Mouse (Mus musculus) forebrain, embryonic 15.5 days (tissue): ENCODE measurements around the gene Cabp7. TPM values are rescaled to one million over a fixed set of nuclear protein-coding genes. Genes with fewer than 3 reads are reported as not detected.
"Not testable (repeated sequence)": the region's sequence is repeated elsewhere in the genome, so short reads cannot be mapped to it uniquely, and the experiment has no call there.

Experiments used
- ATAC-seq: fragments of 200-750 bp; cut with Nextera tagmentation; replicated peaks from 2 replicates; pipeline ENCODE4 v1.8.0; 2017; ENCODE audit warnings: mild to moderate bottlenecking, moderate TSS enrichment, moderate library complexity
- H3K27ac ChIP-seq: fragments of 300-500 bp; sonication (generic); replicated peaks from 2 replicates; pipeline ENCODE4 v1.5.1; 2015; ENCODE audit warnings: mild to moderate bottlenecking, inconsistent platforms
- H3K27me3 ChIP-seq: fragments of 300-500 bp; sonication (generic); 2 replicates; pipeline ENCODE4 v1.6.1; 2015; ENCODE audit warnings: inconsistent platforms
- H3K36me3 ChIP-seq: fragments of 300-500 bp; sonication (generic); 2 replicates; pipeline ENCODE4 v1.6.1; 2015; ENCODE audit warnings: mild to moderate bottlenecking, inconsistent platforms
- H3K4me1 ChIP-seq: fragments of 300-500 bp; sonication (generic); 2 replicates; pipeline ENCODE4 v1.6.1; 2015; ENCODE audit warnings: inconsistent platforms
- H3K4me2 ChIP-seq: fragments of 300-500 bp; sonication (generic); replicated peaks from 2 replicates; pipeline ENCODE4 v1.6.1; 2015; ENCODE audit warnings: mild to moderate bottlenecking, inconsistent platforms
- H3K4me3 ChIP-seq: fragments of 300-500 bp; sonication (generic); 2 replicates; pipeline ENCODE4 v1.5.1; 2015; ENCODE audit warnings: mild to moderate bottlenecking, inconsistent platforms
- H3K9ac ChIP-seq: fragments of 300-500 bp; sonication (generic); replicated peaks from 2 replicates; pipeline ENCODE4 v1.6.1; 2015; ENCODE audit warnings: mild to moderate bottlenecking, inconsistent platforms
- H3K9me3 ChIP-seq: fragments of 300-500 bp; sonication (generic); 2 replicates; pipeline ENCODE4 v1.6.1; 2016; ENCODE audit warnings: inconsistent platforms
- whole genome bisulfite sequencing: fragments of 180-500 bp; shearing (Covaris S2); methylation state at CpG from one replicate; pipeline ENCODE4 v1.1.7; 2015; ENCODE audit warnings: mixed read lengths; 5-methylcytosine and 5-hydroxymethylcytosine counted together
- polyA plus RNA-seq: library from polyadenylated mRNA; unstranded; fragments of >200 nt; fragmentation: Nextera tagmentation; extraction: Ambion mirVana; gene quantifications from 2 replicates; pipeline ENCODE4 v1.2.1, GENCODE M21; 2015

The Cabp7 gene
- polyA plus RNA-seq, 1 experiment from 2014 or later: 1.3 TPM

- no peak overlapping the region for H3K9ac ChIP-seq
- H3K36me3 ChIP-seq: peaks cover 13% of the 10 kb centered on the region
- peaks cover 19% of the 10 kb centered on the region for H3K4me1 ChIP-seq
- no peaks in the 10 kb centered on the region for H3K27me3 ChIP-seq
- H3K4me2 ChIP-seq: no peak overlapping the region
- H3K9me3 ChIP-seq: no peaks in the 10 kb centered on the region
- H3K27ac ChIP-seq: no peak overlapping the region
- no peak overlapping the region for H3K4me3 ChIP-seq
- no peak for ATAC-seq
- WGBS: 54% methylated on average over 11 of the region's 11 CpGs
These were observed 26.2 kb downstream of the Cabp7 start for GRCm38 (mm10) chr11:4720393-4720792.

DNA sequence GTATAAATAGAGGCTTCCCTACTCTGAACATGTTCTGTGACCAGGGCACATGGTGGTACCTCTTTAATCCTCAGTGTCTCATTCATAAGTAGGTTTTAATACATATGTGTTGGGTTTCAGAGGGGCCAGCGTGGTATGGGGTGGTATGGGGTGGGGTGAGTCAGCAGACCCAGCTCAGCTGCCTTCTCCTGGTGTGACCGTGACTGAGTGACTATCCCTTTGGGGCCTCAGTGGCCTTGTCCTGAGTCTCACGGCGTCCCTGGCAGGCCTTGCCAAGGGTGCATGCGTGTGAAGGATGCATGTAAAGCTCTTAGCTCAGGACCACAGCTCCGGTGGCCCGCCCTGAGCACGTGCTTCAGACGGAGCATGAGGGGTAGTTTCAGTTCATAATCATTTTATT, 26.6 kb downstream of the Cabp7 start:
- WGBS: 91% methylated on average over 9 of the region's 9 CpGs

GRCm38 (mm10) chr11:4718548-4718947, 28.0 kb downstream of the Cabp7 start:
- ATAC-seq: no peak
- Histone ChIP-seq H3K4me1 (peaks cover 19% of the 10 kb centered on the region), H3K27ac (no peak overlapping the region), H3K27me3 (no peaks in the 10 kb centered on the region), H3K4me3 (no peak overlapping the region), H3K9me3 (no peaks in the 10 kb centered on the region), H3K9ac (no peak overlapping the region), H3K4me2 (no peak overlapping the region), H3K36me3 (no peaks in the 10 kb centered on the region)
- WGBS: 86% methylated on average over 5 of the region's 5 CpGs

More for the DNA sequence above, 26.6 kb downstream of the Cabp7 start:
- H3K9me3 ChIP-seq: no peaks in the 10 kb centered on the region
- ATAC-seq: no peak
- no peak overlapping the region for H3K4me3 ChIP-seq
- H3K27ac ChIP-seq: no peak overlapping the region
- peaks cover 19% of the 10 kb centered on the region for H3K4me1 ChIP-seq
- H3K27me3 ChIP-seq: no peaks in the 10 kb centered on the region
- H3K4me2 ChIP-seq: no peak overlapping the region
- H3K36me3 ChIP-seq: peaks cover 11% of the 10 kb centered on the region
- H3K9ac ChIP-seq: no peak overlapping the region

DNA sequence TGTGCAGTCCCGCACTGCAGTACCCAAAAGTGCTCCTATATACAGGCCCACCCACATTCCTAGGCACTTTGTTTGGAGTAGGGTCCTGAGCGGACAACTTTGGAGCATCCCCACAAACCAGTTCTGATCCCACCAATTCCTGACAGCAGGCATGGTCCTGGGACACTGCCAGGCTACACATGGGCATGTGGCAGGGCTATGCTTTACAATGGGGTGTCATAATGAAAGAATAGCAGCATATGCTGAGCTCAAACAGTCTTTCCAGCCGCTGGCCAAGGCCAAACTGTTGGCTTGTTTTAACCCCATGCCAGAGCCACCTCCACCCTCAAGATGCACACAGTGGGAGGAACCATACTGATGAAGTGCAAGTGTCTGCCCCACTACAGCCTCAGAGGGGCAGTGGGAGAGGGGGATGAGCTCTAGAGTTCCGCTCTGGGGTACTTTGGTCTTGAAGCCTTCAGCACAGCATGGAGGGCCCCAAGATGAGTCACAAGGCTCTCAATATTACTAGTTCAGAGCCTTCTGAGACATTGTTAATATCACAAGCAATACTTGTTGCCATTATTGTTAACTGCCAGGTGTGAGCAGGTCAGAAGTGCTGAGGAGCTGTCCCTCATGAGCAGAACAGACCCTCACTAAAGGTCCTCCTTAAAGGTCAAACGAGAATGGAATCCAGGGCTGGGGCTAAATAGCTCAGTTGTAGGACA, 29.9 kb downstream of the Cabp7 start:
- no peaks in the 10 kb centered on the region for H3K36me3 ChIP-seq
- H3K27ac ChIP-seq: no peak overlapping the region
- H3K4me2 ChIP-seq: no peak overlapping the region
- no peaks in the 10 kb centered on the region for H3K27me3 ChIP-seq
- H3K9me3 ChIP-seq: no peaks in the 10 kb centered on the region
- no peak overlapping the region for H3K9ac ChIP-seq
- no peak overlapping the region for H3K4me3 ChIP-seq
- no peak for ATAC-seq
- 78% methylated on average over 5 of the region's 5 CpGs for WGBS
- peaks cover 19% of the 10 kb centered on the region for H3K4me1 ChIP-seq

GRCm38 (mm10) chr11:4715596-4715995, 31.0 kb downstream of the Cabp7 start:
- no peak for ATAC-seq
- H3K9ac ChIP-seq: no peak overlapping the region
- WGBS: 95% methylated on average over 4 of the region's 4 CpGs

GRCm38 (mm10) chr11:4714727-4715126, 31.9 kb downstream of the Cabp7 start:
- Histone ChIP-seq H3K4me2 (no peak overlapping the region), H3K27me3 (no peaks in the 10 kb centered on the region), H3K4me3 (no peak overlapping the region), H3K9me3 (no peaks in the 10 kb centered on the region), H3K27ac (no peak overlapping the region), H3K4me1 (peaks cover 6% of the 10 kb centered on the region; the same call in 1 of the 2 replicates), H3K9ac (no peak overlapping the region), H3K36me3 (no peaks in the 10 kb centered on the region)
- 84% methylated on average over 4 of the region's 4 CpGs for WGBS
- no peak for ATAC-seq

More at GRCm38 (mm10) chr11:4715596-4715995, 31.0 kb downstream of the Cabp7 start:
- peaks cover 10% of the 10 kb centered on the region; the same call in 1 of the 2 replicates for H3K4me1 ChIP-seq
- H3K4me3 ChIP-seq: no peak overlapping the region
- H3K27ac ChIP-seq: no peak overlapping the region
- H3K36me3 ChIP-seq: no peaks in the 10 kb centered on the region
- H3K9me3 ChIP-seq: no peaks in the 10 kb centered on the region
- no peak overlapping the region for H3K4me2 ChIP-seq
- no peaks in the 10 kb centered on the region for H3K27me3 ChIP-seq

GRCm38 (mm10) chr11:4712822-4713221, 33.8 kb downstream of the Cabp7 start:
- Histone ChIP-seq H3K27ac (no peak overlapping the region), H3K9me3 (no peaks in the 10 kb centered on the region), H3K4me2 (no peak overlapping the region), H3K4me1 (peaks cover 6% of the 10 kb centered on the region; the same call in 1 of the 2 replicates), H3K27me3 (no peaks in the 10 kb centered on the region), H3K4me3 (no peak overlapping the region), H3K36me3 (no peaks in the 10 kb centered on the region), H3K9ac (no peak overlapping the region)
- no peak for ATAC-seq

DNA sequence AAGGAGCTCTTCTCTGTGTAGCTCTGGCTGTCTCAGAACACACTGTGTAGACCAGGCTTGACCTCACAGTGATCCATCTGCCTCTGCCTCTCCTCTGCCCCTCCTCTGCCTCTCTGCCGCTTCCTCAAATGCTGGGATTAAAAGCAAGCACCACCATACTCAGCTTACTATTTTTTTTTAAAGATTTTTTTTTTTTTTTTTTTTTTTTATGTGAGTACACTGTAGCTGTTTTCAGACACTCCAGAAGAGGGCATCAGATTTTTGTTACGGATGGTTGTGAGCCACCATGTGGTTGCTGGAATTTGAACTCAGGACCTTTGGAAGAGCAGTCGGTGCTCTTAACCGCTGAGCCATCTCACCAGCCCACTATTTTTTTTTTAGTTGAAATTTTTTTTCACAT, 36.4 kb downstream of the Cabp7 start:
- H3K9ac ChIP-seq, H3K36me3 ChIP-seq, H3K4me2 ChIP-seq, H3K9me3 ChIP-seq, H3K4me3 ChIP-seq, H3K4me1 ChIP-seq, H3K27me3 ChIP-seq, H3K27ac ChIP-seq, ATAC-seq: not testable (repeated sequence)
- WGBS: 86% methylated on average over 4 of the region's 4 CpGs

GRCm38 (mm10) chr11:4705178-4705577, 41.4 kb downstream of the Cabp7 start:
- Histone ChIP-seq H3K27ac (no peak overlapping the region), H3K9me3 (no peaks in the 10 kb centered on the region), H3K36me3 (peaks cover 14% of the 10 kb centered on the region), H3K4me1 (peaks cover 20% of the 10 kb centered on the region), H3K9ac (peak overlapping the region; percentile 65), H3K27me3 (no peaks in the 10 kb centered on the region), H3K4me3 (peak overlapping the region; percentile 89), H3K4me2 (peak overlapping the region; percentile 94)
- 5% methylated on average over 4 of the region's 4 CpGs for WGBS
- ATAC-seq: no peak

GRCm38 (mm10) chr11:4704072-4704964, 42.3 kb downstream of the Cabp7 start, which contains the start of the genes Uqcr10 and Zmat5:
Gene Uqcr10 (minus strand): TSS chr11:4704342.
Gene Zmat5 (plus strand): TSS chr11:4704678.
- peak within 1 kb of the TSS; percentile 67; the same call in 1 of the 2 replicates for H3K27ac ChIP-seq
- H3K9me3 ChIP-seq: no peaks in the 10 kb centered on the region
- peak within 1 kb of the TSS; percentile 94 for H3K4me2 ChIP-seq
- under 1% methylated on average over 47 of the region's 47 CpGs for WGBS
- H3K9ac ChIP-seq: peak within 1 kb of the TSS; percentile 91
- ATAC-seq: peak; percentile 99
- H3K4me3 ChIP-seq: peak within 1 kb of the TSS; percentile 89
- peaks cover 14% of the 10 kb centered on the region for H3K36me3 ChIP-seq
- peaks cover 20% of the 10 kb centered on the region for H3K4me1 ChIP-seq
- H3K27me3 ChIP-seq: no peaks in the 10 kb centered on the region

DNA sequence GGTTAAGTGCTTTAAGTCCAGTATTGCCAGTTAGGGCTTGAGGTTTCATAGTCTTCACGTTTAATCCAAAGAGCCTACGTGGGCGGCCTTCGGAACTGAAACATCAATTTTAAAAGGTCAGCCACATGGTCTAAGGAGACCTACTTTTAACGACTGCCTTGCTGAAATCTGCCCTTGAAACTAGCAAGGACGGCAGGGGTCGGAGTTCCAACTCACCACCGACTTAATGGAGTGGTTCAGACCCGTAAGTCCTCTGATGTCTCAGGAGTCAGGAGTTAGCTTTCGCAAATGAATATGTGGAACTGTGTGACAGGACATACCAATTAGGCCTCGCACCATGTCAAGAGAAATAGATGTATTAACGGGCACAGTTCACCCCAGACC, 42.9 kb downstream of the Cabp7 start:
- H3K4me1 ChIP-seq: peaks cover 20% of the 10 kb centered on the region
- H3K9ac ChIP-seq: peak overlapping the region; percentile 91
- H3K36me3 ChIP-seq: peaks cover 14% of the 10 kb centered on the region
- H3K4me3 ChIP-seq: peak overlapping the region; percentile 89
- H3K27ac ChIP-seq: peak overlapping the region; percentile 67; the same call in 1 of the 2 replicates
- no peak for ATAC-seq
- H3K27me3 ChIP-seq: no peaks in the 10 kb centered on the region
- H3K9me3 ChIP-seq: no peaks in the 10 kb centered on the region
- peak overlapping the region; percentile 94 for H3K4me2 ChIP-seq
- WGBS: 5% methylated on average over 12 of the region's 12 CpGs

- H3K4me3 ChIP-seq: no peak overlapping the region
- ATAC-seq: no peak
- H3K27ac ChIP-seq: no peak overlapping the region
- no peak overlapping the region for H3K4me2 ChIP-seq
- peaks cover 19% of the 10 kb centered on the region for H3K4me1 ChIP-seq
- H3K9ac ChIP-seq: no peak overlapping the region
- no peaks in the 10 kb centered on the region for H3K27me3 ChIP-seq
- H3K9me3 ChIP-seq: no peaks in the 10 kb centered on the region
- WGBS: 89% methylated on average over 8 of the region's 8 CpGs
- H3K36me3 ChIP-seq: peaks cover 14% of the 10 kb centered on the region
These were observed 45.9 kb downstream of the Cabp7 start for GRCm38 (mm10) chr11:4700726-4701125.
